Mouse (Mus musculus): ENCODE data around the gene Gm11172. TPM values are rescaled to one million over a fixed set of nuclear protein-coding genes. Genes with fewer than 3 reads are reported as not detected.

The Gm11172 gene
- total RNA-seq (2017) = not detected in 2 replicates

GRCm38 (mm10) chr16:10812865-10813371, at the start of gene Gm11172:
Gene Gm11172 (plus strand): TSS chr16:10812915.
- ATAC-seq (ENCODE audit: extremely low read depth, insufficient number of reproducible peaks, low FRiP score, poor library complexity, severe bottlenecking) = no peak

- ATAC-seq (ENCODE audit: extremely low read depth, insufficient number of reproducible peaks, low FRiP score, poor library complexity, severe bottlenecking) = no peak
Measured at GRCm38 (mm10) chr16:10763540-10764264, 49.0 kb upstream of the Gm11172 start.

- no peak for ATAC-seq (ENCODE audit: extremely low read depth, insufficient number of reproducible peaks, low FRiP score, poor library complexity, severe bottlenecking)
Measured at GRCm38 (mm10) chr16:10764323-10764722, 48.4 kb upstream of the Gm11172 start.

- ATAC-seq (ENCODE audit: extremely low read depth, insufficient number of reproducible peaks, low FRiP score, poor library complexity, severe bottlenecking) = peak; percentile 50
Measured at GRCm38 (mm10) chr16:10767158-10767557, 45.6 kb upstream of the Gm11172 start.

GRCm38 (mm10) chr16:10768821-10769220, 43.9 kb upstream of the Gm11172 start:
- ATAC-seq (ENCODE audit: extremely low read depth, insufficient number of reproducible peaks, low FRiP score, poor library complexity, severe bottlenecking) = peak; percentile 31; the same call in 1 of the 2 replicates

GRCm38 (mm10) chr16:10769661-10770060, 43.1 kb upstream of the Gm11172 start:
- peak; percentile 54 for ATAC-seq (ENCODE audit: extremely low read depth, insufficient number of reproducible peaks, low FRiP score, poor library complexity, severe bottlenecking)

- ATAC-seq (ENCODE audit: extremely low read depth, insufficient number of reproducible peaks, low FRiP score, poor library complexity, severe bottlenecking) = no peak
Measured at GRCm38 (mm10) chr16:10770531-10771325, 42.0 kb upstream of the Gm11172 start.

GRCm38 (mm10) chr16:10771769-10772510, 40.8 kb upstream of the Gm11172 start:
- peak; percentile 44; the same call in 1 of the 2 replicates for ATAC-seq (ENCODE audit: extremely low read depth, insufficient number of reproducible peaks, low FRiP score, poor library complexity, severe bottlenecking)

GRCm38 (mm10) chr16:10773543-10773942, 39.2 kb upstream of the Gm11172 start:
- ATAC-seq (ENCODE audit: extremely low read depth, insufficient number of reproducible peaks, low FRiP score, poor library complexity, severe bottlenecking) = no peak

- ATAC-seq (ENCODE audit: extremely low read depth, insufficient number of reproducible peaks, low FRiP score, poor library complexity, severe bottlenecking) = no peak
Measured at GRCm38 (mm10) chr16:10774726-10775125, 38.0 kb upstream of the Gm11172 start.

- no peak for ATAC-seq (ENCODE audit: extremely low read depth, insufficient number of reproducible peaks, low FRiP score, poor library complexity, severe bottlenecking)
Measured at GRCm38 (mm10) chr16:10776322-10776721, 36.4 kb upstream of the Gm11172 start.

GRCm38 (mm10) chr16:10777579-10778160, 35.0 kb upstream of the Gm11172 start:
- ATAC-seq (ENCODE audit: extremely low read depth, insufficient number of reproducible peaks, low FRiP score, poor library complexity, severe bottlenecking) = no peak

- ATAC-seq (ENCODE audit: extremely low read depth, insufficient number of reproducible peaks, low FRiP score, poor library complexity, severe bottlenecking) = no peak
Measured at GRCm38 (mm10) chr16:10780631-10781120, 32.0 kb upstream of the Gm11172 start.

- ATAC-seq (ENCODE audit: extremely low read depth, insufficient number of reproducible peaks, low FRiP score, poor library complexity, severe bottlenecking) = no peak
Measured at GRCm38 (mm10) chr16:10781862-10782371, 30.8 kb upstream of the Gm11172 start.

GRCm38 (mm10) chr16:10782377-10783151, 30.2 kb upstream of the Gm11172 start:
- no peak for ATAC-seq (ENCODE audit: extremely low read depth, insufficient number of reproducible peaks, low FRiP score, poor library complexity, severe bottlenecking)

GRCm38 (mm10) chr16:10783152-10783434, 29.6 kb upstream of the Gm11172 start:
- ATAC-seq (ENCODE audit: extremely low read depth, insufficient number of reproducible peaks, low FRiP score, poor library complexity, severe bottlenecking) = no peak

GRCm38 (mm10) chr16:10783451-10783850, 29.3 kb upstream of the Gm11172 start:
- ATAC-seq (ENCODE audit: extremely low read depth, insufficient number of reproducible peaks, low FRiP score, poor library complexity, severe bottlenecking) = no peak
